Mouse (Mus musculus) liver, adult 2 months (tissue): ENCODE measurements around the gene Hoxa13. TPM values are rescaled to one million over a fixed set of nuclear protein-coding genes. Genes with fewer than 3 reads are reported as not detected.

Experiments
- DNase-seq: peaks from one replicate; pipeline ENCODE4 v3.0.0-alpha.2; 2011; ENCODE audit warnings: low read depth, low spot score; ENCODE audit errors: extremely low read depth
- H3K27ac ChIP-seq: fragments of 200-500 bp; replicated peaks from 2 replicates; pipeline ENCODE4 v1.5.1; 2012; ENCODE audit warnings: low read depth, mild to moderate bottlenecking, control low read depth, inconsistent platforms, low read length; ENCODE audit not compliant: insufficient read depth
- H3K27me3 ChIP-seq: fragments of 200-500 bp; 2 replicates; pipeline ENCODE4 v1.6.1; 2012; ENCODE audit warnings: mild to moderate bottlenecking, moderate library complexity, low read length, inconsistent platforms; ENCODE audit not compliant: control insufficient read depth, insufficient read depth
- H3K36me3 ChIP-seq: fragments of 200-500 bp; 2 replicates; pipeline ENCODE4 v1.6.1; 2012; ENCODE audit warnings: low read length, inconsistent platforms; ENCODE audit not compliant: control insufficient read depth, insufficient read depth
- H3K4me1 ChIP-seq: fragments of 200-500 bp; 2 replicates; pipeline ENCODE4 v1.6.1; 2011; ENCODE audit warnings: low read length; ENCODE audit not compliant: control insufficient read depth, insufficient read depth
- H3K4me3 ChIP-seq: fragments of 200-500 bp; 2 replicates; pipeline ENCODE4 v1.5.1; 2011; ENCODE audit warnings: low read depth, mild to moderate bottlenecking, control low read depth, low read length, moderate library complexity; ENCODE audit not compliant: insufficient read depth
- H3K79me2 ChIP-seq: fragments of 200-500 bp; 2 replicates; pipeline ENCODE4 v1.6.1; 2012; ENCODE audit warnings: inconsistent platforms, mild to moderate bottlenecking, low read length, moderate library complexity; ENCODE audit not compliant: control insufficient read depth, insufficient read depth
- H3K9ac ChIP-seq: fragments of 200-500 bp; 2 replicates; pipeline ENCODE4 v1.6.1; 2012; ENCODE audit warnings: low read depth, mild to moderate bottlenecking, control low read depth, inconsistent platforms, low read length
- CTCF ChIP-seq: fragments of 200-500 bp; IDR thresholded peaks from 2 replicates; pipeline ENCODE4 v1.5.1; 2011; ENCODE audit warnings: low read depth, low read length, control low read depth
- POLR2A ChIP-seq: fragments of 200-500 bp; IDR thresholded peaks from 2 replicates; pipeline ENCODE4 v1.6.1; 2011; ENCODE audit warnings: low read length, control low read depth; ENCODE audit not compliant: insufficient read depth; ENCODE audit errors: extremely low read depth
- WGBS: fragments of 180-500 bp; shearing (Covaris S2); methylation state at CpG from one replicate; pipeline ENCODE4 v1.1.7; 2018; 5-methylcytosine and 5-hydroxymethylcytosine counted together
- polyA plus RNA-seq: library from polyadenylated mRNA; depleted of rRNA; stranded (reverse); fragments of >200 nt; gene quantifications from 2 replicates; pipeline ENCODE4 v1.2.3, GENCODE M21; 2012
- total RNA-seq: library from RNA; depleted of rRNA; stranded (reverse); fragments of >200 nt; gene quantifications from 2 replicates; pipeline ENCODE4 v1.2.3, GENCODE M21; 2014

The Hoxa13 gene
- total and polyA plus RNA-seq, 2 experiments: not detected

DNA sequence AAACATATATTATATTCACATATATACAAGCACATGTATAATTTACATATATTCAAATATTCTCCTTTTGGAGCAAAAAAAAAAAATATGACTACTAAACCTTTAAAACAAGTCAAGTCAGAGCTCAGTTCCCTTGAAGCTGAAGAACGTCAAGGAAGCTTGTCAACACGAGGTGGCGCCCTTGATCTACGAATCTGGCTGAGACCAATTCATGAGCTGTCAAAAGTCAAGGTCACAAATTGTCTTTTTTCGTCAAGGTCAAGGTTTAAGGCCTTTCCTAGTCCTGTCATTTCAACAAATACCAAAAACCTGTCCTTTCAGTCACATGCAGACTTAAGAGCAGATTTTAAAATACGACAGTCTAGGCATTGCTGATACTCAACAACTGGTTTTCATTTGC lies 3.7 kb downstream of the Hoxa13 start:
- Histone ChIP-seq H3K9ac (no peak overlapping the region), H3K36me3 (no peaks in the 10 kb centered on the region), H3K27ac (no peak overlapping the region), H3K4me3 (no peak overlapping the region), H3K4me1 (0 out of 2 replicates have a peak, but pooled peaks cover 2% of the 10 kb centered on the region), H3K79me2 (no peaks in the 10 kb centered on the region), H3K27me3 (peaks cover 38% of the 10 kb centered on the region)
- DNase-seq: peak; percentile 63
- TF ChIP-seq CTCF: peak; percentile 67
- TF ChIP-seq POLR2A: no peak
- 1% methylated on average over 6 of the region's 6 CpGs for WGBS

DNA sequence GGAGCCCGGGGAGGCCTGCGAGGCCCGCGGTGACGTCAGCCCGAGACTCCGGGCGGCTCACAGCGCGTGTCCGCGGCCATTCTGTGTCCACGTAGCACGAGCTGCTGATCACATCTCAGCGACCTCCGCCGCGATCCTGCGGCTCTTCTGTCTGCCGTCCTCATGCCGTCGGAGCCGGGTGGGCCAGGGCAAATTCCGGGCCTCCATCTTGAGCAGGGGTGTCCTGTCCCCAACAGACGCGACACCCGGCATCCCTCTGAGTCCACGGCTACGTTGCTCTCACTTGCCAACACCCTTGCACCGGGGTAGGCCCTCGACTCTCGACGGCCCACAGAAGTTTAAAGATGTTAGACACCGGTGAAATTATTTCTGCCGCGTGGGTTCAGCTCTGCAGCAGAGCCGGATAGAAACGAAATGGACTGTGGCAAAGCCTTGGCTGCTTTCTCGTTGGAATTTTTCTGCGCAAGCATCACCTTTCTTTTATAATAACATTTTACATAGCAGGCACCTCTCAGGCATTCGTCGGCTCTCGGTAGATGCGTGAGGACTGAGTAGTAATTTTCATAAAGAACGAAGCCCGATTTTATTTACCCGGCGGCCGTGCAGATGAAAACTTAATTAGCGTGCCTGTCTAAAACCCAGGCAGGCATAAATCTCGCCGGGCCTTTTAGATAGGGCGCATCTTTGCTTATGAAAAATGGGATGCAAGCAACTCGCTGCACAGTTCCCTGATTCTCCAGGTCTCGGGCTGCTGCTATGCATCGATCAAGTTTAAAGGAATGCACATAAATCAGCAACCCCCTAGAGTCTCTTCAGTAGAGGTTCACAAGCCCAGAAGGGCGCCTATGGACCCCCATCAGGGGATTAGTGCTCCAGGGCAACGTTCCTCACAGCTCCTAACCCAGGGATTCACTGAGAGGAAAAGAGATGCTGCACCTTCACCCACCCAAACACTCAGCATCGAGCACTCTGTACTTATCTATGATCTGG lies 6.9 kb downstream of the Hoxa13 start:
- WGBS: 4% methylated on average over 59 of the region's 59 CpGs
- H3K9ac ChIP-seq: no peak overlapping the region
- no peak overlapping the region for H3K27ac ChIP-seq
- TF ChIP-seq POLR2A (no peak), CTCF (no peak)
- H3K79me2 ChIP-seq: no peaks in the 10 kb centered on the region
- H3K27me3 ChIP-seq: peaks cover 44% of the 10 kb centered on the region
- H3K4me3 ChIP-seq: no peak overlapping the region
- no peaks in the 10 kb centered on the region for H3K36me3 ChIP-seq
- no peak for DNase-seq
- no peaks in the 10 kb centered on the region for H3K4me1 ChIP-seq

GRCm38 (mm10) chr6:52252775-52253376 lies 7.8 kb downstream of the Hoxa13 start:
- H3K4me1 ChIP-seq: no peaks in the 10 kb centered on the region
- H3K79me2 ChIP-seq: no peaks in the 10 kb centered on the region
- no peak overlapping the region for H3K4me3 ChIP-seq
- H3K36me3 ChIP-seq: no peaks in the 10 kb centered on the region
- TF ChIP-seq CTCF: no peak
- TF ChIP-seq POLR2A: no peak
- H3K27me3 ChIP-seq: peaks cover 52% of the 10 kb centered on the region
- no peak overlapping the region for H3K27ac ChIP-seq
- 4% methylated on average over 35 of the region's 35 CpGs for WGBS
- H3K9ac ChIP-seq: no peak overlapping the region
- no peak for DNase-seq

GRCm38 (mm10) chr6:52252016-52252774 lies 8.5 kb downstream of the Hoxa13 start:
- Histone ChIP-seq H3K9ac (no peak overlapping the region), H3K4me3 (no peak overlapping the region), H3K27me3 (peaks cover 52% of the 10 kb centered on the region), H3K36me3 (no peaks in the 10 kb centered on the region), H3K4me1 (no peaks in the 10 kb centered on the region), H3K27ac (no peak overlapping the region), H3K79me2 (no peaks in the 10 kb centered on the region)
- TF ChIP-seq CTCF (no peak), POLR2A (no peak)
- DNase-seq: no peak
- WGBS: 8% methylated on average over 24 of the region's 24 CpGs

DNA sequence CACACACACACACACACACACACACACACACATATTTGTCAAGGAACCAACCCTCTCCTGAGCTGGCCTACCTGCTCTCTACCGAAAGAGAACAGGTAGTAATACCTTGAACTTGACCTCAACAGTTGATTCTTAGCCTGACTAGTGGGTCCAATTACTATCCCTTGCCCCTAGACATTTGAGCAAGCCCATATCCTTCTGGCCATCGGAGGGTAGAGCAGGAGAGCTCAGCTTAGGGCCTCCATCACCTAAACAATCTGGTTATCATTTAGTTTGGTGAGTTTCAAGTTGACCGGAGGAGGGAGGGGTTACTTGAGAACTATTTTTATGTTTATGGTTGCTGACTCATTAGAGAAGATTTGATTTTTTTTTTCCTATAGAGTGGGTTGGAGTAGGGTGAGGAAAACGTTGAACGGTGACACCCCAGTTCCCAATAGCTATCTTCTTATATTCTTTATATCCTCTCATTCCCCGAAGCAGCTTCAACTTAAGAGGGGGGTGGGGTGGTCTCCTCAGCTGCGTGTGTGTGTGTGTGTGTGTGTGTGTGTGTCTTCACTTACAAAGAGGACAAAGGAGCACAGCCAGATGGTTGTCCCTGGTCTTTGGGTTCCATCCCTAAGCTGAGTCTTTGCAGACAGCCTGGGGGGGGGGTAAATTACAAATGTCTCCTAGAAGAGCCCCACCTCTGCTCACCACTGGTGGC lies 9.4 kb downstream of the Hoxa13 start:
- Histone ChIP-seq H3K4me1 (no peaks in the 10 kb centered on the region), H3K27me3 (peaks cover 56% of the 10 kb centered on the region), H3K27ac (no peak overlapping the region), H3K4me3 (no peak overlapping the region), H3K79me2 (no peaks in the 10 kb centered on the region), H3K9ac (no peak overlapping the region), H3K36me3 (no peaks in the 10 kb centered on the region)
- no peak for DNase-seq
- 16% methylated on average over 7 of the region's 7 CpGs for WGBS
- TF ChIP-seq POLR2A: no peak
- no peak for TF ChIP-seq CTCF
